Mouse (Mus musculus): ENCODE results near the gene Catsper1.

GRCm38 (mm10) chr19:5377446-5377845, 41.9 kb downstream of the Catsper1 start:
- no peak for TF ChIP-seq CTCF (IDR thresholded peaks at IDR 0.05; ENCODE audit: borderline replicate concordance, insufficient read depth, low read depth, low read length)
- no peak for TF ChIP-seq POLR2A (IDR thresholded peaks at IDR 0.05; ENCODE audit: borderline replicate concordance, insufficient read depth, low read length)

Data from cerebellum, adult 2 months (tissue).